Mouse (Mus musculus) hindbrain, embryonic 16.5 days (tissue): Measurements from ENCODE around the gene Trpm5. TPM values are rescaled to one million over a fixed set of nuclear protein-coding genes. Genes with fewer than 3 reads are reported as not detected.

Experiments used
- ATAC-seq: fragments of 200-750 bp; cut with Nextera tagmentation; 2 replicates; pipeline ENCODE4 v1.8.0; 2017; ENCODE audit warnings: moderate TSS enrichment, moderate library complexity
- H3K27ac ChIP-seq: fragments of 300-500 bp; sonication (generic); 2 replicates; pipeline ENCODE4 v1.5.1; 2014; ENCODE audit warnings: low read depth, mild to moderate bottlenecking, control low read depth, low read length, moderate library complexity
- H3K27me3 ChIP-seq: fragments of 300-500 bp; sonication (generic); replicated peaks from 2 replicates; pipeline ENCODE4 v1.6.1; 2014; ENCODE audit warnings: low read length; ENCODE audit not compliant: control insufficient read depth, insufficient read depth
- H3K36me3 ChIP-seq: fragments of 300-500 bp; sonication (generic); 2 replicates; pipeline ENCODE4 v1.6.1; 2014; ENCODE audit warnings: mild to moderate bottlenecking, low read length, moderate library complexity, mixed read lengths; ENCODE audit not compliant: control insufficient read depth, insufficient read depth
- H3K4me1 ChIP-seq: fragments of 300-500 bp; sonication (generic); 2 replicates; pipeline ENCODE4 v1.6.1; 2014; ENCODE audit warnings: low read depth, low read length; ENCODE audit not compliant: control insufficient read depth, insufficient read depth
- H3K4me2 ChIP-seq: fragments of 300-500 bp; sonication (generic); 2 replicates; pipeline ENCODE4 v1.6.1; 2014; ENCODE audit warnings: mild to moderate bottlenecking, low read length, control low read depth, moderate library complexity
- H3K4me3 ChIP-seq: fragments of 300-500 bp; sonication (generic); 2 replicates; pipeline ENCODE4 v1.5.1; 2014; ENCODE audit warnings: mild to moderate bottlenecking, low read length, control low read depth, moderate library complexity
- H3K9ac ChIP-seq: fragments of 300-500 bp; sonication (generic); 2 replicates; pipeline ENCODE4 v1.6.1; 2014; ENCODE audit warnings: low read depth, mild to moderate bottlenecking, control low read depth, low read length, moderate library complexity
- H3K9me3 ChIP-seq: fragments of 300-500 bp; sonication (generic); 2 replicates; pipeline ENCODE4 v1.6.1; 2014; ENCODE audit warnings: mild to moderate bottlenecking, low read length, moderate library complexity; ENCODE audit not compliant: control insufficient read depth
- WGBS: fragments of 180-500 bp; shearing (Covaris S2); extraction: QIAGEN DNeasy Blood & Tissue Kit; methylation state at CpG from one replicate; pipeline ENCODE4 v1.1.7; 2014; 5-methylcytosine and 5-hydroxymethylcytosine counted together
- polyA plus RNA-seq: library from polyadenylated mRNA; unstranded; fragments of >200 nt; fragmentation: Nextera tagmentation; extraction: Ambion mirVana; gene quantifications from 2 replicates; pipeline ENCODE4 v1.2.1, GENCODE M21; 2015

Trpm5 gene
- polyA plus RNA-seq, 1 experiment from 2014 or later: 2.1 TPM

DNA sequence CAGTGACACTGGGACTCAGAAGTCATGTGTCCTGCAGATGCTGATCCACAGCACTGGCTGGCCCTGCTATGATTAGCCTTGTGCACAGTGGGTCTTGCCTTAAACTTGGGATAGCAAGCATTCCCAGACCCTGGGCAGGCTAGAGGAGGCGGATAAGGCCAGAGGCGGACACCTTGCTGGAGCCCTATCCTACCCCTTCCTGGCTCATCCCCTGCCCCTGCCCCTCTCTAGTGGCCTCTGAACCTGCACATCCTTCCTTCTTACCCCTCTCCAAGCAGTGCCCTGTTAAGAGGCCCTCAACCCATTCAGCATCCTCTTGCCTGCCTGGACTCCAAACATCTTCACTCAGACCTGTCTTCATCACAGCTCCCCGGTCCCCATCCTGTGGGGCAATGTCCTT, 53.9 kb downstream of the Trpm5 start:
- Histone ChIP-seq H3K9ac (no peak overlapping the region), H3K27ac (no peak overlapping the region), H3K9me3 (no peaks in the 10 kb centered on the region), H3K4me1 (no peaks in the 10 kb centered on the region), H3K27me3 (no peaks in the 10 kb centered on the region), H3K4me2 (no peak overlapping the region), H3K4me3 (no peak overlapping the region), H3K36me3 (0 out of 2 replicates have a peak, but pooled peaks cover 2% of the 10 kb centered on the region)
- ATAC-seq: no peak
- 99% methylated on average over 3 of the region's 3 CpGs for WGBS

DNA sequence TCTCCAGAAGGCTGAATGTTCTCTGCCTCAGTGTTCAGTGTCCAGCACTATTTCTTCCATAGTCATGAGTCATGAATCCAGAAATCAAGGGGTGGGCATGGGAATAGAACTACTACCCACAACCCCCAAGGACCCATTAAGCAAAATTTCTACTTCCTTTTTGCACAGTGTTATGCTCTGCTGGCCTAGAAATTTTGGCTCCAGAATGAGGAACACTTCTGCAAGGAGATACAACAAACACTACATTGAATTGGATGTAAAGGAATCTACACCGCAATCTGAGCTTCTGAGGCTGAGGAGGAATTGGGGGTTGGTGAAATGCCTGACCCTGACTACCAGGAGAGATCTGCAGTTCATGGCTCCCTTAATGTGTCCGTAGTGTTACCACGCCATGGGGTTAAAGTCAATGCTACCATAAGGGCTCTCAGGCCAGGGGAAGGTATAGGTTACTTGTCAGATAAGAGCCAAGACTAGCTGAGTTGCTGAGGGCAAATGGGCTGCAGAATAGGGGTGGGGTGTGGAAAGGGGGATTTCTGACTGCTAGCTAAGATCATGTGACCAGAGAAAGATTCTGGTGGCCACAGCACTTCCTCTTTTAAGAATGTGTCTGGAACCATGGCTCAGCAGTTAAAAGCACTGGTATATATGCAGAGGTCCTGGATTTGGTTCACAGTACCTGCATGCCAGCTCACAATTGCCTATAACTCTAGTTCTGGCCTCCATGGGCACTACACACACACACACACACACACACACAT, 56.1 kb downstream of the Trpm5 start:
- Histone ChIP-seq H3K27ac (no peak overlapping the region), H3K9me3 (no peaks in the 10 kb centered on the region), H3K36me3 (peaks cover 12% of the 10 kb centered on the region), H3K4me3 (no peak overlapping the region), H3K27me3 (no peaks in the 10 kb centered on the region), H3K9ac (no peak overlapping the region), H3K4me1 (no peaks in the 10 kb centered on the region), H3K4me2 (no peak overlapping the region)
- no peak for ATAC-seq
- WGBS: 96% methylated on average over 3 of the region's 3 CpGs

GRCm38 (mm10) chr7:143037306-143037705, 57.1 kb downstream of the Trpm5 start:
- Histone ChIP-seq H3K27me3 (no peaks in the 10 kb centered on the region), H3K9me3 (no peaks in the 10 kb centered on the region), H3K27ac (no peak overlapping the region), H3K4me3 (no peak overlapping the region), H3K4me2 (no peak overlapping the region), H3K4me1 (no peaks in the 10 kb centered on the region), H3K9ac (no peak overlapping the region), H3K36me3 (peaks cover 15% of the 10 kb centered on the region)
- ATAC-seq: no peak
- WGBS: 95% methylated on average over 4 of the region's 4 CpGs

GRCm38 (mm10) chr7:143036787-143037186, 57.7 kb downstream of the Trpm5 start:
- peaks cover 16% of the 10 kb centered on the region for H3K36me3 ChIP-seq
- H3K4me3 ChIP-seq: no peak overlapping the region
- WGBS: 86% methylated on average over 3 of the region's 3 CpGs
- no peaks in the 10 kb centered on the region for H3K4me1 ChIP-seq
- H3K9me3 ChIP-seq: no peaks in the 10 kb centered on the region
- H3K4me2 ChIP-seq: no peak overlapping the region
- H3K27ac ChIP-seq: no peak overlapping the region
- no peaks in the 10 kb centered on the region for H3K27me3 ChIP-seq
- no peak for ATAC-seq
- no peak overlapping the region for H3K9ac ChIP-seq

DNA sequence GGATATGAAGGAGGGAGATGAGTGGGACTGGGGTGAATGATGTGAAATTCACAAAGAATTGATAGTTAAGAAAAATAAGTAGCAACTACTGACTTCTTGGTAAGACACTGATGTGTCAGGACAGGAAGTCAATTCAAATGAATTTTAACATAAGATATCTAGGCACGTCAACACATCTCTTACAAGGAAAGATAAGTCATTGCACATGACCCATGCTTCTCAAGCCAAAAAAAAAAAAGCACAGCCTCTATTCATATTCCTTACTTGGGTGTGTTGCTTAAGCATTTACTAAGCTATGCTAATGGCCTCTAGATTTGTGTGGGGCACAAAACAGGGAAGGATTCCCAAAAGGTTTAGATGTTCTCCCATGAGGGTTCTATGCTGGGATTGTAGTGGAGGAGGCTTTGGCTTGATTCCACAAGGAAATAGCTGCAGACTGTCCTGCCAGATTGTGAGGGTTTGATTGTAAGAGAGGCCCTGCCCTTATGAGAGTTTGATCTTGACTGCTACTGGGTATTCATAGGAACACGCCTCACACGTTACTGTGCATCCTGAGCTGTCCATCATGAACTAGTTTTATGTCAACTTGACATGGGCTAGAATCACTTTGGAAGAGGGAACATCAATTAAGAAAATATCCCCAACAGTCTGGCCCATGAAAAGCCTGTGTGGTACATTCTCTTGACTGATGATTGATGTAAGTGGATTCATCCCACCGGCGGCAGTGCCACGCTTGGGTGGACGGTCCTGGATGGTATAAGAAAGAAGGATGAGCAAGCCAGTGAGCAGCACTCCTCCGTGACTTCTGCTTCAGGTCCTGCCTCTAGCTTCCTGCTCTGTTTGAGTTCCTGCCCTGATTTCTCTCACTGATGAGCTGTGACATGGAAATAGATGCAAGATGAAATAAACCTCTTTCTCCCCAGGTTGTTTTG, 59.7 kb downstream of the Trpm5 start:
- H3K27ac ChIP-seq: no peak overlapping the region
- no peak for ATAC-seq
- H3K9ac ChIP-seq: no peak overlapping the region
- H3K4me3 ChIP-seq: no peak overlapping the region
- H3K4me1 ChIP-seq: no peaks in the 10 kb centered on the region
- H3K36me3 ChIP-seq: peaks cover 23% of the 10 kb centered on the region
- H3K27me3 ChIP-seq: no peaks in the 10 kb centered on the region
- 93% methylated on average over 8 of the region's 8 CpGs for WGBS
- no peaks in the 10 kb centered on the region for H3K9me3 ChIP-seq
- H3K4me2 ChIP-seq: no peak overlapping the region

- H3K36me3 ChIP-seq: peaks cover 23% of the 10 kb centered on the region
- no peak overlapping the region for H3K27ac ChIP-seq
- H3K4me1 ChIP-seq: no peaks in the 10 kb centered on the region
- H3K9ac ChIP-seq: no peak overlapping the region
- no peaks in the 10 kb centered on the region for H3K9me3 ChIP-seq
- no peak overlapping the region for H3K4me3 ChIP-seq
- 85% methylated on average over 2 of the region's 2 CpGs for WGBS
- no peak for ATAC-seq
- no peaks in the 10 kb centered on the region for H3K27me3 ChIP-seq
- no peak overlapping the region for H3K4me2 ChIP-seq
Observed at GRCm38 (mm10) chr7:143034112-143034511, 60.3 kb downstream of the Trpm5 start.

DNA sequence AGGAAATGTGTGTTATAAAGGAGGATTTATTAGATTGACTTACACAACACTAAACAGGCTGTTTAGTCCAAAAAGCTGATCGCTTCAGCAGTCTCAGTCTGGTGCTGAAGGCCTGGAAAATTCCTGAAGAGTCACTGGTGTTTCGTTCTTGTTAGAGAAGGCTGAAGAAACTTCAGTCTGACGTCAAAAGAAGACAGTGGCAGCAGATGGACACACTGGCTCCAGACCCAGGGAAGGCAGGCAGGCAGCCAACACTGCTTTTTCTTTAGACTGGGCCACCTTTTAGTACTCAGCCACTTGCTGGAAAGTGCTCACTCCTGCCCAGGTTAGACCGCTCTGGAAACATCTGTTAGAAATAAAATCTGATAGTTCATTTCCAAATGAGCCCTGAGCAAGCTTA, 60.9 kb downstream of the Trpm5 start:
- ATAC-seq: no peak
- H3K4me3 ChIP-seq: no peak overlapping the region
- H3K4me2 ChIP-seq: no peak overlapping the region
- no peaks in the 10 kb centered on the region for H3K4me1 ChIP-seq
- no peaks in the 10 kb centered on the region for H3K27me3 ChIP-seq
- H3K36me3 ChIP-seq: peaks cover 26% of the 10 kb centered on the region
- H3K9me3 ChIP-seq: no peaks in the 10 kb centered on the region
- WGBS: 83% methylated on average over 4 of the region's 4 CpGs
- H3K9ac ChIP-seq: no peak overlapping the region
- no peak overlapping the region for H3K27ac ChIP-seq

DNA sequence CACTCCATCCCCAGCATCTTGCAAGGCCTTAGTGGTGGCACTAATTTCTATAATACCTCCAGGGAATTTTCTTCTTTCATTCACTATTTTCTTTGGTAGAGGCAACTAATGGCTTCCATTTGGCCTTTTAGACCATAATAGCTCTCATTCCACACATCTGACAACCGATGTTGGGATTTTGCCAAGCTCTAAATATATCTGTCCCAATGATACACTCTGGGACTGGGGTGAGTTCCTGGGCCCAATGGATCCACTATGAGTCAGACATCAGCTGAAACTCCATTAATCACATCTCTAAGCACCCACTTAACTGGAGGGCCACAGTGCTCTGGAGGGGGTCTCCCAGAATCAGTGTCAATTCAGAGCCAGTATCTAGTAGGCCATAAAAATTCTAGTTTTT, 62.6 kb downstream of the Trpm5 start:
- Histone ChIP-seq H3K4me3 (no peak overlapping the region), H3K27me3 (no peaks in the 10 kb centered on the region), H3K36me3 (peaks cover 28% of the 10 kb centered on the region), H3K9me3 (no peaks in the 10 kb centered on the region), H3K27ac (no peak overlapping the region), H3K4me1 (no peaks in the 10 kb centered on the region), H3K4me2 (no peak overlapping the region), H3K9ac (no peak overlapping the region)
- 88% methylated on average over 1 of the region's 1 CpGs for WGBS
- ATAC-seq: no peak

DNA sequence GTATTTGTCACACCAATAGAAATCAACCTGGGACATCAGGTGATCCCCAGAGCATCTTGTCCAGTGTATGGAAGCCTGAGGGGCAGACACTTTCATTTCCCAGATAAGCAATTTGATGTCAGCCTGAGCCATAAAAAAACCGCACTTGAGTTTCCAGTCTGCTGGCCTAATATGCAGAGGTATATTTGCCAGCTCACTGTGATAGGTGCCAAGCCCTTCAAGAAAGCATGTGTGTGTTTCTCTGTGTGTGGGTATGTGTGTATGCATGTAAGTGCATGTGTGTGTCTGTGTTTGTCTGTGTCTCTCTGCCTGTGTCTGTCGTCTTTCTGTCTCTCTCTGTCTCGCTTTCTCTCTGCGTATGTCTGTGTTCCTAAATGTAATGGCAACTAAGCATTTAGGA, 67.2 kb downstream of the Trpm5 start:
- Histone ChIP-seq H3K27ac (no peak overlapping the region), H3K4me3 (no peak overlapping the region), H3K36me3 (peaks cover 19% of the 10 kb centered on the region), H3K4me2 (no peak overlapping the region), H3K27me3 (no peaks in the 10 kb centered on the region), H3K9ac (no peak overlapping the region), H3K4me1 (no peaks in the 10 kb centered on the region), H3K9me3 (no peaks in the 10 kb centered on the region)
- WGBS: 85% methylated on average over 4 of the region's 4 CpGs
- no peak for ATAC-seq
